Mouse (Mus musculus) adrenal gland (tissue): ENCODE measurements around the gene Dock3.

Experiments used
- intact Hi-C: fragments of 180-260 bp; cut with DNase I; formaldehyde crosslinking; loops from one replicate; pipeline ENCODE4 v1.15.1; 2025
- long read RNA-seq, 2 experiments: library from polyadenylated mRNA; unstranded; transcript quantifications; one replicate each; pipeline ENCODE4 v2.0.0; 2020; ENCODE audit warnings: borderline replicate concordance in 1 of 2; ENCODE audit not compliant: insufficient replicate concordance in 1 of 2

Gene Dock3
- long read RNA-seq, experiment 1, partial matches to known transcripts, result 1 of 2 reads
- long read RNA-seq, experiment 1, other reads (novel, unspliced or antisense), result 1 of 2 reads
- long read RNA-seq, experiment 2, partial matches to known transcripts, result 3 of 5 reads
- long read RNA-seq, experiment 2, other reads (novel, unspliced or antisense), result 1 of 5 reads

DNA sequence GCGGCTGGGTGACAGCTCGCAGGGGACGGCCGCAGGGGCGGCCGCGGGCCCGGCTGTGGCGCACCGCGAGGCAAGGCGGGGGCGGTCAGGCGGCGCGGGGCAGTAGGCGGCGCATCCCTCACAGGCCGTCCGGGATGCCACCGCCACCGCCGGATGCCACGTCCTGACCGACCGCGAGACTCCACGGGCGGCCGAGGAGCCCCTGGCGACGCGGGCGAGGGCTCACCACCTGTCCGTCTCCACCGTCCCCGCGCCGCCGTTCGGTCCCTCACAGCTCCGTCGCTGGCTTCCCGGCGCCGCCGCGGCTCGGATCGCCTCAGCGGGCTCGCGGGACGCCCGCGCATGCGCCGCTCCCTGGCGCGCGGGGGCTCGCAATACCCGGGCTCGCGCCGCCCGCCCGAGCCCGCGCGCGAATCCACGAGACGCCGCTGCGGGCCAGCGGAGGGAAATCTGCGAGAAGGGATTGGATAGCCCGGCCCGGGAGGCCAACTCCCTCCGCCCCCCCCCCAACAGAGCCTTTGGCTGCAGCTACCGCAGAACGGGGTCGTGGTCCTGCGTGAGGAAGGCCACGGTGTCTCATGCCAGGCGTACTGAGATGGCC, at the start of gene Dock3:
TSS of gene Dock3 (minus strand) at position 371 of the 601 bp plus-strand sequence.
- intact Hi-C loops, result loop anchor here (10.0 kb wide), 1 partner anchor 327 kb away; no protein-coding TSS in a partner anchor

DNA sequence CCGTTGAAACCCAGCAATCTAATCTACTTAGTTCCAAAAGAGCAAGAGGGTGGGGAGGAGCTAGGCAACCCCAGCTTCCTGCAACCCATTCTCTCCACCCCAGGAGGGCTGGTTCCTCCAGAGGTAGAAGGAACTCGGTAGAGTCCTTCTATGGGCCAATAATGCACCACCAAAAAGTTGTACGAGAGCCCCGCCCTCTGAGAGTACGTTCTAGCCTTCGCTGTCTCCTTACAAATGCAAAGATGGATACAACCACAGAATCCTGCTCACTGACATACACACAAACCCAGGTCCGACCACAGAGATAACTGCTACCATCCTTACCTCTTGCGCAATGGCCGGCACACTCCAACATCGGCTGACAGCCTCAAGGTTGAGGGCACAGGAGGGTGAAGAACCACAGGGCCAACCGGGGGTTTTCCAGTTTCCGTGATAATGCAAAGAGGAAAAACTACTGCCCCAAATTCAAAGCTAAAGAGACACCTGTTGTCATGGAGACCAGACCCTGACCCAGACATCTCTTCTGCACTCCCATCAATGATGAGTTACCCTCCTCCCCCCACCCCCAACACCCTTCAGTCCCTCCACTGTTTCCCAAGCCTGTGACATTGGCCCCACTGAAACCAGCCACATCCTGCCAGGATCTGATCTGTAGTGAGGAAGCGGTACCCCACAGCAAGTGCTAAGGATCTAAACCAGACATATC, 48.8 kb upstream of the Dock3 start:
- intact Hi-C loops, result no loop called here

DNA sequence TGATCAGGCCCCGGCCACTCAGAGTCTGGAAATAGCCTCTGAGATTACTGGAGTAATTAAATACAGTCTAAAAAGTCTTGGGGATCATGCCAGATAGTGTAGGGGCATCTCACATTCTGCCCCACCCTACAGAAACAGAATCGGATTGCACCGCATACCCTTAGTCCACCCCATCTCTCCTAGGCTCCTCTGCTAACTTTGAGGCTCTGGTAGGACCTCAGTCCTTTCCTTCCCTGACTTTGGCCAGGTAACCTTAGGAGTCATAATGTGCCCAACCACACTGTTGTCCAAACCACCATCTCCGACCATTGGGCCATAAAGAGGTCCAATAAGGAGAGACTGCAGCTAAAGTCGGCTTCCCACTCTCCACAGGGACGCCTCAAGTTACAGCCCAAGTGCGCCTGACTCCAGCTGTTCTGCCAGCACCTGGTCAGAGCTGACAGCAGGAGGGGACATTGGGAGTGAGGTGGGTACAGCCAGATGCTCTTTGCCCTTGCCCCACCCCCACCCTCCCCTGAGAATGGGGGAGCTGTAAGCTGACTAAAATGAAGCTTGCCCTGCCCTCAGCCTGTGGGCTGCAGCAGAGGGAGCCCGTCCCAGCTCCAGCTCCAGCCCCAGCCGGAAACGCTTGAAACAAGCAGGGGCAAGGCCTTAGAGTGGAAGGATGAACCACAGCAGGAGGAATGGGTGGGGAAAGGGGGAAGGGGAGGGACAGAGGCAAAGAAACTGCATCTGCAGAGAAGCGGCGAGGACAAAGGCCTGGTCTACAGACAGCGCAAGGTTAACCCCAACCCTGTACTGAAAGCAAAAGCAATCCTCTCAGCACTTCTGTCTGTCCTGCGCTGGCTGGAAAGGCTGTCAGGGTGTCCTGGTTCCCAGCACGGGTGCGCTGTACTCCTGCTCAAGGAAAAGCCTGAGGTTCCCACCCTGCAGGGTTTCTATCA, 47.9 kb upstream of the Dock3 start:
- intact Hi-C loops, result no loop called here

DNA sequence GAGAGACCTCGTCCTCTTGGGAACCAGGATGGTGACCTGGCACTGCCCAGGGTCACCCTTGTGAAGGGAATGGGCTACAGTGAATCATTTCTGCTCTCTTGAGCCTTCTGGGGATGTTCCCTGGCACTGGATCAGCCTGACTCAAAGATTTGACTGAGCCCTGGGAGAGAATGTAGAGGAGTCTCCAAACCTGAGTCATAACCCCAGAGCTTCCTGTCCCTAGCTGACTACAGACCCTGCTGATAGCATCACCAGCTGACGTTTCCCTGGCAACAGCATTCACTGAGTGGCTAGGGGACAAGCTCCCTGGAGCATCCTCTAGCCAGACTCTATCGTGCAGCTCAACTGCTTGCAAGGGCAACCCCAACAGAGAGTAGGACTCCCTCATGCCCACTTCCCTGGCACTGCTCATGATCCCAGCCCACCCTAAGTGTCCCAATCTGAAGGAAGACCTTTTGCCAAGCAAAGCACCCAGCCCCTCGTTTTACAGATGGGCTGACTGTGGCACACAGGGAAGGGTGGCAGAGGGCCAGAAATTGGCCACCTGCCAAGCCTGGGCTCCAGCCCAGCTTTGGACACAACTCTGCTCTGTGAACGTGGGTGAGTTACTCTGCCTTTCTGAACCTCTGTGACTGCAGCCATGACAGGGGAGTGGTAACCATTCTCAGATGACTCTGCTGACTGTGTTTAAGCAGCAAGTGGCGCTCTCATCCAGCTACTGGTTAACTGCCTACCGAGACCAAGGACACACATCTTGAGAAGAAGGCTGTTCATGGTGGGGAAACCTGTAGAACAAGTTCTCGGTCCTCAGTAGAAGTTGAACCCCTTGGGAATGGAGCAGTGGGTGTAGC, 47.0 kb upstream of the Dock3 start:
- intact Hi-C loops, result no loop called here

DNA sequence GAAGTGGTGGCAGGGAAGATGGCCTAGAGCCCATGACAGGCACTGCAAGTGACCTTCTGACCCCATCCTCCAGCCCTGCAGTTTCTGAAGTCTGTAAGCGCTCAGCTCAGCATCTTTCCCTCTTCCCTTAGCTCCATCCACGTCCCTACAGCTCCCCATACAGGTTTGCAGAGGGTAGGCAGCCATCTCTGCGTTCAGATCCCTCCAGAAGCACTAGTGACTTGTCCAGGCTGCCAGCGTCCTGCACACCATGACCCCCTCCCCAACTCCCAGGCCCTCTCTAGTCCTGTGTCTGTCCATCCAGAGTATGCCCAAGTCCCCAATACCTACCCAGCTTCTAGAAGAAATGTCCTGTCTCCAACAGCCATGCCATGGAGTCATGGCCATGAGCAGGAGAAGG, 46.4 kb upstream of the Dock3 start:
- intact Hi-C loops, result no loop called here

DNA sequence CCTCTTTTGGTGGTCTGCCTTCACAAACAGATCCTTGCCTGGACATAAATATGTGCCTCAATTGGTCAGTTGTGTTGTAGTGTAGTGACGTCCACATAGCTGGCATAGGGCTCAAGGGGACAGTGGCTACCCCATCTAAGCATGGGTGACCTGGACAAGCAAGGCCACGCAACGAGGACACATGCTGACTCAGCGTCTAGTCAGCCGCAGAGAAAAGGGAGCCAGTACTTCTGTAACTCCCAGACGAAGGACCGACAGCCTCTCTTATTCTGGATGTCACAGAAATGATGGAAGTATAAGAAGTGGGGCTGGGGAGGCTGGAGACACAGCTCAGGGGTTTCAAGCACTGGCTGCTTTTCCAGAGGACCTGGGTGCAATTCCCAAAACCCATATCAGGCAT, 45.9 kb upstream of the Dock3 start:
- intact Hi-C loops, result no loop called here

DNA sequence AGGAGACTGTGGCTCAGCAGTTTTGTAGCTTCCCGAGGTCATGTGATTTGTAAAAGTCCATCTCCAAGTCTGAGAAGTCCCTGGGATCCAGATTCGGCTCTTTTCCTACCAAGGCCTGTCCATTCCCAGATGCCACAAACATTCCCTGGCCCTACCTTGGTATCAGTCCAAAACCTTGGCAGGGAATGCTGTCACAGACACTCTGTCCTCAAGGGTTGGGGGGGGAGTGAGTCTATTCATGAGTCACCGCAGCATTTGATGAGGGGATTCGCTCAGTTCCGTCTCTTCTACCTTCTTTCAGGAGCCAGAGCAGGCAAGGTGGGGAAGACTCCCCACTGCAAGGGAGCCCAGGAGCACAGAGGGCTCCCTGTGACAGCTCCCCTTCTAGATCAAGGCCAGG, 44.0 kb upstream of the Dock3 start:
- intact Hi-C loops, result no loop called here

DNA sequence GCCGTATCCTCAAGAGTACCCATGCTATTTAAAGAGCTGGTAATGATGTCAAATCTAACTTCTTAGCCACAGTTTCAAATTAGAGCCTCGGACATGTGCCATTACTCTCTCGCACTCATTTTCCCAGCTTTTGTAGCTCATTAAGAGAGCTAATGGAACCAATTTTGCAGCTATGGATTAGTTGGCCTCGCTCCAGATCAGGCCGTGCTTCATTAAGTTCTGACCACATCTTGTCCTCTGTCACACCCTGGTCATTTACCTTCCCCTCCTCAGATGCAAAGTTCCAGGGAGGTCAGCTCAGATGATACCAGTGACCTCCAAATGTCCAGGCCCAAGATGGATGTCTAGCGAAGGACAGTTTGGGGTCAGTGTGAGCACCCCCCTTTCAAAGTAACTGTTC, 43.0 kb upstream of the Dock3 start:
- intact Hi-C loops, result no loop called here

DNA sequence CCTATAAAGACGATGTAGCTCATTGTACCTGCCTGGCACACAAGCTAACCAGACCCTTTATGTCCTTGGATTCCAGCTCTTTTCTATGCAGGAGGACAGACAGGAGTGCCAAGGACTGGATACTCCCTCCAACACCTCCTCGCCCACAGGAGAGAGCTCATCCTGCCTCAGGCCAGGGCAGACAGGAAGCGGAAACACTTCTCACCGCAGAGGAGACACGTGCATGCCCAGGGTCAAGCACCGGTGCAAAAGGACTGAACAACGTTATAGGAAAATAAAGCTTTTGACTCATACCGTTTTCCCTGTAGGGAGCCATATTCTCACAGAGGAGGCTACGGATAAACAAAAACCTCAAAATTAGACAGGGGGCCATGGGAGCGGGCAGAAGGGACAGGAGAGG, 41.5 kb upstream of the Dock3 start:
- intact Hi-C loops, result no loop called here

DNA sequence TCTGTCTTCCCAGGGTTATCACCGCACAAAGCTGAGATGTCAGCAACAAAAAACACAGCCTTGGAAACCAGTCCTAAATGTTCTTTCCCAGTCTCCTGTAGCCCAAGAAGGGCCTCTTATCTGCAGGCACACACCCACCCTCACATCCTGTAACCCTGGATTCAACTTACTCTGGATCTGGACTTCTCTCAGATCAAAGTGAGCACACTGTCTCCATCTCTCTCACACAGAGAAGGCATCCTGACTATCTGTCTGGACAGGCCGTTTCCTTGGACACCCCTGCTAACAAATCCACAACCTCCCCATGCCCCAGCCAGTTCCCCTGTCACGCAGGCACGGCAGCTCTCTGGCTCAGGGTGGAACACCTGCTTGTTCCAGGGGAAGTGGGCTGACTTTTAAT, 40.6 kb upstream of the Dock3 start:
- intact Hi-C loops, result no loop called here

DNA sequence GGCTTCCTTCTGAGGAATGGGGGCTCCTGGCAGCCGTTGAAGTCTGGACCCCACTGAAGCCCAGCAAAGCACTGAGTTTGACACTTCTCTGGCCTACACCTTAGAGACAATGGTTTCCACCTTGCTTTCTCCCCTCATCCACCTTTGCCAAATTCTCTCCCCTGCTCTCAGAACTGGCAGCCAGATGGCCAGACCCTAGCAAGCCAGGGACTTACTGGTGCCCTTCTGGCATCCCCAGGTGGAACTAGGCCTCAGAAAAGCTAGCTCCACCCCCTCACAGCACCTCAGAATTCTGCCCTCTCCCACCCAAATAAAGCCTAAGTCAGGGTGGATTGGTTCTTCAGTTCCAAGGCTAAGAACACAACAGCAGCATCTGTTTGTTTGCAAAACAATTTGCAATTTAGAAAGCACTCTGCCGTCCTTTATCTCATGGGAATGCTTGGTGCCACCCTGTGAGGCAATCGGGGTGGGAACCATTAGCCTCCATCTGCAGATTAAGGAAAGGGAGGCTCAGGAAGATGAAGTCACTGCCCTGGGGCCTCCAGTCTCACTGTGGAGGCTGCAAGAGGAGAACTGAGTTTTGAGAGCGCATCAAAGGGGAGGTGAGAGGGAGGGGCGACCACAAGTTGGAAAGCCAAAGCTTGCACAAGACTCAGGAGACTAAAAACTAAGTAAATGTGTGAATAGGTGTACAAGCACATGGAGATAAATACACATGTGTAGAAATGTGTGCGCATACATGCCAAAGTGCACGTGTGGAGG, 39.6 kb upstream of the Dock3 start:
- intact Hi-C loops, result no loop called here

DNA sequence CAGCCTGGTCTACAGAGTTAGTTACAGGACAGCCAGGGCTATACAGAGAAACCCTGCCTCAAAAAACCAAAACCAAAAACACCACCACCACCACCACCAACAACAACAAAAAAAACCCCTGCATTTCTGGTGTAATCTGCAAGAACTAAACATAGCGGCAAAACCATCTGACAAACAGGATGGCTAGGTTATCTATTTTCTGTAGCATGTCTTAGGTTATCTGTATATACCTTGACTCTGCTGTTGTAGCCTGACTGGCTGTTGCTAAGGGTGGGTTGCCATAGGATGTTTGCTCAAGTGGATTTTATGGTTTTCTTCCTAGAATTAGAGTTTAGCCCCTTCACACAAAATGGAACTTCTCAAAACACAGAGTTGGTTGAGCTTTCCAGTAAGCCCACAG, 38.1 kb upstream of the Dock3 start:
- intact Hi-C loops, result no loop called here

DNA sequence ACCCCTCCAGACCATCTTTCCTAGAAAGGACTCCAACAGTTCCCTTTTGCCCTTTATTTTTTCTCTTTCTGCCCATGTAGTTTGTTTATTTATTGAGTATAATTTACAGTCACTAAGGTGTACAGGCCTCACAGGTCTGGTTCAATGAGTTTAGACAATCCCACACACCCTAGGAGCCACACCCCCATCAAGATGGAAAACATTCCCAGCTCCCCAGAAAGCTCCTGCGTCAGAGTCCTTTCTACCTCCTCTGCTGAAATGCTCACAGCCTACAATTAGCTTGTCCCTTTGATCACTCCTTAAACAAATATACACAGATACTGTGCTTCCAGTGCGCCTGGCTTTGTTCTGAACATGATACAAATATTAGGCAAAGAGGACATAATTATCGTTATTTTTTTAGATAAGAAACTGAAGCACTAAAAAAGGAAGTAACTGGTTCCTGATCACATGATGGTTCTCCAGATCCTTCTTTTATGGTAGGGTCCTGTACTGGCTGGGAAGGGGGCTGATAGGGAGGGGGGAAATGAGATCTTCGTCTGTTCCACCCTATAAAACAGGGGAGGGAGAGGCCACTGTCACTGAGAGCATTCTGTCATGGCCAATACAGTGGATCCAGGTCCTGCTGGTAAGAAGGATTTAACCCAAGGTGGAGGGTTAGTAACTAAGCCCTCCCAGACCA, 36.2 kb upstream of the Dock3 start:
- intact Hi-C loops, result no loop called here

DNA sequence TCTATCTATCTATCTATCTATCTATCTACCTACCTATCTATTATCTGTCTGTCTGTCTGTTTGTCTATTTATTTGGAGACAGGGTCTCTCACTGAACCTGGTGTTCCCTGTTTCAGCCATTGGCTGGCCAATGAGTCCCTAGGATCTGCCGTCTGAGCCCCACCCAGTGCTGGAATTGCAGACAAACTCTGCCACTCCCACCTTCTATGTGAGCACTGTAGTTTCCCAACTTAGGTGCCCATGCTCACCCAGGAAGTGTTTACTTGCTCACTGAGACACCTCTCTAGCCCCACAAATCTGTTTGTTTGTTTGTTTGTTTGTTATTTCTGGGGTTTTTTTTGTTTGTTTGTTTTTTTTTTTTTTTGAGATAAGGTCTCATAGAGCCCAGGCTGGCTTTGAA, 35.3 kb upstream of the Dock3 start:
- intact Hi-C loops, result no loop called here

DNA sequence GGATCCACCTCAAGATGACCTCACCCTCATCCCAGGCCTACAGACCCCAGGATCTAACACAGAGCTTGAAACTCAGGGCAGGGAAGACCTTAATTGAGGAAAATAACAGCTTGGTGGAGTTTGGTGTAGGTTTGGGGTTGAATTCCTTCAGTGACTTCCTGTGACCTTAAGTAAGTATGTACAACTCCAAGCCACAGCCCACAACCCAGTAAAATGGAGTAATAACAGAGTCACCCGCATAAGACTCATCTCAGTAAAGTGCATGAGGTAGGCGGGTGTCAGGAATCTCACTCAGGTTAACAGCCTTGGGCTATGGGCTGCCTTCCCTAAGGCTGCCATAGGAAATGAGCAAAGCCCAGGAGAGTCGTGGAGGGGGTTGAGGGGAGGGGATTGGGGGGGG, 33.0 kb upstream of the Dock3 start:
- intact Hi-C loops, result no loop called here

DNA sequence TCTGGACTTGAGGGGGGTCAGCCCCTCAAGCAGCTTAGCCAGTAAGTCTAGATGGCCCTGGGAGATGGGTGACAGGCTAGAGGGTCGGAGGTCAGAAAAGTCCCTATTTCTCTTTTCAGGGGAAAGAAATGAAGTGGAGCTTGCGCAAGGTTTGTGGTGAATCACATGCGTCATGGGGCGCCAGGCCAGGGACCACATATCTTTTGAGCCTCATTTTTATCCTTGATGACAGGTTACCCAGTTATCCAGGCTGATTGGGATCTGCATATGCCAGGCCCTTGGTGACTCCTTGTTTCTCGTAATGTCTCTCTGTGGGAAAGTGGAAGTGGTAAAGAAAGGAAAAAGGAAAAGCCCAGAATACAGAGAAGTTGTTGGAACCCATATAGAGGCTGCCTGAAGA, 32.2 kb upstream of the Dock3 start:
- intact Hi-C loops, result no loop called here

DNA sequence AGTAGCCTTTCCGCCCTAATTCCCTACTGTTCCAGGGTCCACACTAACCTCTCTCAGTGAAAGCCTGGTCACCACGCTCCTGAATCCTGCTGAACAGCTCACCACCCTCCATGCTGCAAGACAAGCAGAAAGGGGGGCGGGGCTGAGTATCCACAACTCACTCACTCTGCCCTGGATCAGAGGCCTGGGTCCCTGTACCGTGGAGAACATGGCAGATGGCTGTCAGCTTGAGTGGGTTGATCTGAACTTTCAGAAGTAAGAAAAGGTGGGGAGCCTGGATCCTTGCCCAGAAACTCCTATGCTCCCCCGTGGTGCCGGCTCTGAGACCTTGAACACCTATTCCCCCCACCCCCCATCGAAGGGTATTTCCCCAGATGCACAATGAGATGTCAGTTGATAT, 30.7 kb upstream of the Dock3 start:
- intact Hi-C loops, result no loop called here

DNA sequence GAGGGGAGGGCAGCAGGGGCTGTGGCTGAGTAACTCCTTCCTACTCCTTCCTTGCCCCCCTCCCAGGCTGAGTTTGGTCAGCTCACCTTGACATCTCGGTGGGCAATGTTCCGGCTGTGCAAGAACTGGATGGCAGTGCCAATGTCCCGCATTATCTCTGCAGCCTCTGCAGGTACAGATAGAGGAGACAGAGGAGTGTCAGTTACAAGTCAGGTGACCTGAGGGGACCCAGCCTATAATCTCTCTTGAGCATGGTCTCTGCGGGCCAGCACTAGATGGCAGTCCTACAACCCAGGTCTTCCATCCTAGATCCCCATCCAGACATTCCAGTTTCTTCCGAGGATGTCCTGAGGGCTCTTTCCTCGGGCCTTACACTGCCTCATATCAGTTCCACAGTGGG, 30.1 kb upstream of the Dock3 start:
- intact Hi-C loops, result no loop called here

DNA sequence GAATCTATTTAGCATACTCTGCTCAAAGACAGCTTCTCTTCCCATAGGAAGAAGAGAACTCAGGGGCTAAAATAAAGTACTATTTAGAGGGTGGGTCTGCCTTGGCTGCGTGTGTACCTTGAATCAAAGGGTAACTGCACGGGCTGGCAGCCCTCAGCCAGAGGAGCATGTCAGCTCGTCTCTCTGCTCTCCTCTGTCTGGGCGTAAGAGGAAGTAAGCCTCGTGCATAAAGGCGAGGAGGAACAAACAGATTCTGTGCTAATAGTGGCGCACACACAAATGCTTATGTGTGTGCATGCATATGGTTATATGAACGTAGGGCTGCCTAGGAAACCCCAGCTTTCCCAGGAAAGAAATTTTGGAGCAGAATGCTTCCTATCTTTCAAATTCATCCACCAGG, 29.1 kb upstream of the Dock3 start:
- intact Hi-C loops, result no loop called here

DNA sequence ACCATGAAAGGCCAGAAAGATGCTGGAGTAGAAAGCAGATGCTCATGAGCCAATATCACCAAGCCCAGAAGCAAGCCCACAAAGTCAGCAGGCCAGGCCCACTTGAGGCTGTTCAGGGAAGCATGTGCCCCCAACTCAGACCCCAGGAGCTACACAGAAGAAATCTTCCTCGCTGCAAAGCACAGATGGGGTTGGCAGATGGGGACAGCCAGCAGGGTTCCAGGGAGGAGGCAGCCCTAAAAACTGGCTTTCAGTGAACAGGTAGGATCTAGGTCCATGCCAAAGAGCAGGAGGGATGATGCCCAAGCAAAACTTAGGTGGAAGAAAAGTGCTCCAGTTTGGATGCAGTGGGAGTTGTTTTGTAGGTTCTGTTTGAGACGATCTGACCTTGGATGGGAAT, 28.7 kb upstream of the Dock3 start:
- intact Hi-C loops, result no loop called here
